In the genomic region with DNA sequence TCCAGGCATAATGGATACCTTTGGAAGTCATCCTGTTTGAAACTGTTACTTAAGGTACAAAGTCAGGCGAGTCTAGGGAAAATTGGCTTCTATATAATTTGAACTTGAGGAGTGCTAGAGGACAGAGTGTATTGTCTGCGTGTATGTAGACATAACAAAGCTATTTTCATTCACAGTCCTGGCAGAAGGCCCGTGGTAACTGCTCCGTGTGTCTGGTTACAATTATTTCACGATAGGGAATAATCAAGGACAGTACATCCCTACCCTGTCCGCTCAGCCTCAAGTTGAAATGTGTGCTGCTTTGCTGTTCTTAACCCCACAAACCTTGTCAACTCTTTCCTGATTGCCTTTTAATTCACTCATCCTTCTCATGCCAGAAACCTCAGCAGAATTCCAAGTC, we compare ENCODE assay signal across 21 mouse cellular contexts.
DNase-seq lines count a peak whose midpoint lies in the region; ATAC-seq and TF ChIP-seq lines count a peak whose summit lies in the region.
"Had no signal": no experiment of that assay in that cellular context is flagged by ENCODE, and none has a peak within 500 bp of the region (broad histone marks: within the 10 kb centered on the region; RNA-seq: fewer than 3 reads in every experiment).

No protein-coding gene starts in this region.

- DNase-seq in gastrocnemius, adult 18-20 months (ENCODE audit: low spot score): peak; percentile 23
- no peak for DNase-seq in gastrocnemius, postnatal 10 days
- peak; percentile 12 for DNase-seq in lung, postnatal 0 days (ENCODE audit: low spot score)
- DNase-seq in lung, postnatal 36 days: no peak
- peak; percentile 14 for DNase-seq in lung, postnatal 14 days
- no peak for DNase-seq in left cerebral cortex, adult 18-20 months (ENCODE audit: low spot score in 2 of 2)
- no peak for DNase-seq in forebrain, postnatal 0 days
- DNase-seq: adrenal gland, postnatal 10 days; cerebellum, adult 18-20 months; heart, adult 2 months; layer of hippocampus, postnatal 36 days; liver, embryonic 13.5 days; thymus, postnatal 36 days had no signal

- ATAC-seq in lung, postnatal 0 days: no peak
- no peak for ATAC-seq in embryonic facial prominence, embryonic 13.5 days (ENCODE audit: insufficient number of reproducible peaks, insufficient read depth, low FRiP score, low TSS enrichment, low read depth)
- no peak for ATAC-seq in forebrain, postnatal 0 days
- ATAC-seq: CD4-positive, CD25-positive, alpha-beta regulatory T cell, adult 4 months; forebrain, embryonic 13.5 days; intestine, embryonic 15.5 days; midbrain, embryonic 16.5 days had no signal

- no peaks in the 10 kb centered on the region for H3K27me3 ChIP-seq in lung, postnatal 0 days (replicated peaks; ENCODE audit: insufficient read depth, low read length)
- H3K27me3 ChIP-seq in embryonic facial prominence, embryonic 13.5 days: no peaks in the 10 kb centered on the region
- H3K27me3 ChIP-seq in forebrain, postnatal 0 days (ENCODE audit: insufficient read depth, low read length): no peaks in the 10 kb centered on the region
- H3K27me3 ChIP-seq: forebrain, embryonic 13.5 days; heart, embryonic 15.5 days; hindbrain, embryonic 13.5 days; intestine, embryonic 15.5 days; liver, embryonic 13.5 days had no signal

- no peaks in the 10 kb centered on the region for H3K9me3 ChIP-seq in lung, postnatal 0 days (ENCODE audit: low read length)
- H3K9me3 ChIP-seq in embryonic facial prominence, embryonic 13.5 days: no peaks in the 10 kb centered on the region
- no peaks in the 10 kb centered on the region for H3K9me3 ChIP-seq in forebrain, postnatal 0 days (ENCODE audit: low read length)
- H3K9me3 ChIP-seq: forebrain, embryonic 13.5 days; G1E; heart, embryonic 15.5 days; hindbrain, embryonic 13.5 days; intestine, embryonic 15.5 days; liver, embryonic 13.5 days had no signal

- WGBS in lung, postnatal 0 days: 62% methylated on average over 6 of the region's 6 CpGs
- 28% methylated on average over 6 of the region's 6 CpGs for WGBS in embryonic facial prominence, embryonic 13.5 days
- WGBS in forebrain, postnatal 0 days: 61% methylated on average over 6 of the region's 6 CpGs

- H3K4me1 ChIP-seq in lung, postnatal 0 days (ENCODE audit: insufficient read depth, low read depth, low read length): no peaks in the 10 kb centered on the region
- peaks cover 44% of the 10 kb centered on the region for H3K4me1 ChIP-seq in embryonic facial prominence, embryonic 13.5 days
- no peaks in the 10 kb centered on the region for H3K4me1 ChIP-seq in forebrain, postnatal 0 days (ENCODE audit: insufficient read depth)
- H3K4me1 ChIP-seq: forebrain, embryonic 13.5 days; hindbrain, embryonic 13.5 days; intestine, embryonic 15.5 days; liver, embryonic 13.5 days had no signal

- H3K36me3 ChIP-seq in lung, postnatal 0 days (ENCODE audit: insufficient read depth, low read length): no peaks in the 10 kb centered on the region
- H3K36me3 ChIP-seq in embryonic facial prominence, embryonic 13.5 days: no peaks in the 10 kb centered on the region
- H3K36me3 ChIP-seq in forebrain, postnatal 0 days (ENCODE audit: insufficient read depth): no peaks in the 10 kb centered on the region
- H3K36me3 ChIP-seq: G1E; heart, embryonic 15.5 days; hindbrain, embryonic 13.5 days; intestine, embryonic 15.5 days; liver, embryonic 13.5 days had no signal

- no peak for TF ChIP-seq EP300 in lung, postnatal 0 days (IDR thresholded peaks at IDR 0.05)

- no peak overlapping the region for H3K4me3 ChIP-seq in lung, postnatal 0 days (ENCODE audit: low read depth, low read length)
- no peak overlapping the region for H3K4me3 ChIP-seq in embryonic facial prominence, embryonic 13.5 days
- H3K4me3 ChIP-seq in forebrain, postnatal 0 days (ENCODE audit: low read depth, low read length): no peak overlapping the region
- H3K4me3 ChIP-seq: forebrain, embryonic 13.5 days; heart, adult 2 months; heart, embryonic 15.5 days; hindbrain, embryonic 13.5 days; intestine, embryonic 15.5 days; liver, embryonic 13.5 days had no signal

- H3K27ac ChIP-seq in lung, postnatal 0 days (ENCODE audit: low read length): no peak overlapping the region
- peak overlapping the region; percentile 72 for H3K27ac ChIP-seq in embryonic facial prominence, embryonic 13.5 days
- H3K27ac ChIP-seq in forebrain, postnatal 0 days (ENCODE audit: low read depth, low read length): no peak overlapping the region
- H3K27ac ChIP-seq: forebrain, embryonic 13.5 days; heart, adult 2 months; heart, embryonic 15.5 days; hindbrain, embryonic 13.5 days; intestine, embryonic 15.5 days; liver, embryonic 13.5 days had no signal

- no peak overlapping the region for H3K9ac ChIP-seq in lung, postnatal 0 days (replicated peaks; ENCODE audit: low read depth)
- no peak overlapping the region for H3K9ac ChIP-seq in embryonic facial prominence, embryonic 13.5 days
- H3K9ac ChIP-seq in forebrain, postnatal 0 days: no peak overlapping the region
- H3K9ac ChIP-seq: forebrain, embryonic 13.5 days; heart, embryonic 15.5 days; hindbrain, embryonic 13.5 days; intestine, embryonic 15.5 days; liver, embryonic 13.5 days had no signal

- TF ChIP-seq CTCF in lung, postnatal 0 days (IDR thresholded peaks at IDR 0.05): no peak
- no peak for TF ChIP-seq CTCF in forebrain, postnatal 0 days (IDR thresholded peaks at IDR 0.05; ENCODE audit: low read depth)

- H3K4me2 ChIP-seq in lung, postnatal 0 days (replicated peaks; ENCODE audit: low read depth, low read length): no peak overlapping the region
- peak overlapping the region; percentile 30 for H3K4me2 ChIP-seq in embryonic facial prominence, embryonic 13.5 days
- no peak overlapping the region for H3K4me2 ChIP-seq in forebrain, postnatal 0 days (ENCODE audit: low read depth)
- H3K4me2 ChIP-seq: forebrain, embryonic 13.5 days; heart, embryonic 15.5 days; hindbrain, embryonic 13.5 days; intestine, embryonic 15.5 days; liver, embryonic 13.5 days had no signal

Comparison
In these comparisons a context has a peak if more than half of its experiments do, and no peak if none do; other contexts are left out.
1. DNase-seq: peak in gastrocnemius, adult 18-20 months (single experiment), lung, postnatal 0 days (single experiment) and lung, postnatal 14 days (single experiment); none in gastrocnemius, postnatal 10 days (single experiment), lung, postnatal 36 days (single experiment), left cerebral cortex, adult 18-20 months (0 of 2) and forebrain, postnatal 0 days (single experiment).